Mouse (Mus musculus) midbrain, embryonic 16.5 days (tissue): ENCODE measurements around the gene Trpm6. TPM values are rescaled to one million over a fixed set of nuclear protein-coding genes. Genes with fewer than 3 reads are reported as not detected.

Source experiments
- ATAC-seq: fragments of 200-750 bp; cut with Nextera tagmentation; 2 replicates; pipeline ENCODE4 v1.8.0; 2017; ENCODE audit warnings: moderate TSS enrichment
- H3K27ac ChIP-seq: fragments of 300-500 bp; sonication (generic); 2 replicates; pipeline ENCODE4 v1.5.1; 2014; ENCODE audit warnings: mild to moderate bottlenecking, low read length, mixed read lengths
- H3K27me3 ChIP-seq: fragments of 300-500 bp; sonication (generic); 2 replicates; pipeline ENCODE4 v1.6.1; 2014; ENCODE audit warnings: low read depth, low read length, mixed read lengths; ENCODE audit not compliant: control insufficient read depth, insufficient read depth
- H3K36me3 ChIP-seq: fragments of 300-500 bp; sonication (generic); 2 replicates; pipeline ENCODE4 v1.6.1; 2014; ENCODE audit warnings: mild to moderate bottlenecking, low read length, moderate library complexity, mixed read lengths; ENCODE audit not compliant: control insufficient read depth, insufficient read depth
- H3K4me1 ChIP-seq: fragments of 300-500 bp; sonication (generic); 2 replicates; pipeline ENCODE4 v1.6.1; 2014; ENCODE audit warnings: mild to moderate bottlenecking, low read length, mixed read lengths; ENCODE audit not compliant: control insufficient read depth, insufficient read depth
- H3K4me2 ChIP-seq: fragments of 300-500 bp; sonication (generic); 2 replicates; pipeline ENCODE4 v1.6.1; 2014; ENCODE audit warnings: mild to moderate bottlenecking, low read length, mixed read lengths
- H3K4me3 ChIP-seq: fragments of 300-500 bp; sonication (generic); 2 replicates; pipeline ENCODE4 v1.5.1; 2014; ENCODE audit warnings: low read depth, mild to moderate bottlenecking, low read length, moderate library complexity, mixed read lengths
- H3K9ac ChIP-seq: fragments of 300-500 bp; sonication (generic); 2 replicates; pipeline ENCODE4 v1.6.1; 2014; ENCODE audit warnings: low read depth, low read length, mixed read lengths
- H3K9me3 ChIP-seq: fragments of 300-500 bp; sonication (generic); replicated peaks from 2 replicates; pipeline ENCODE4 v1.6.1; 2014; ENCODE audit warnings: mild to moderate bottlenecking, low read length, mixed read lengths; ENCODE audit not compliant: control insufficient read depth, poor library complexity, severe bottlenecking
- whole genome bisulfite sequencing: fragments of 180-500 bp; shearing (Covaris S2); extraction: QIAGEN DNeasy Blood & Tissue Kit; methylation state at CpG from one replicate; pipeline ENCODE4 v1.1.7; 2014; 5-methylcytosine and 5-hydroxymethylcytosine counted together
- polyA plus RNA-seq: library from polyadenylated mRNA; unstranded; fragments of >200 nt; fragmentation: Nextera tagmentation; extraction: Ambion mirVana; gene quantifications from 2 replicates; pipeline ENCODE4 v1.2.1, GENCODE M21; 2015

The Trpm6 gene
- polyA plus RNA-seq, 1 experiment from 2014 or later: 0.48 TPM

DNA sequence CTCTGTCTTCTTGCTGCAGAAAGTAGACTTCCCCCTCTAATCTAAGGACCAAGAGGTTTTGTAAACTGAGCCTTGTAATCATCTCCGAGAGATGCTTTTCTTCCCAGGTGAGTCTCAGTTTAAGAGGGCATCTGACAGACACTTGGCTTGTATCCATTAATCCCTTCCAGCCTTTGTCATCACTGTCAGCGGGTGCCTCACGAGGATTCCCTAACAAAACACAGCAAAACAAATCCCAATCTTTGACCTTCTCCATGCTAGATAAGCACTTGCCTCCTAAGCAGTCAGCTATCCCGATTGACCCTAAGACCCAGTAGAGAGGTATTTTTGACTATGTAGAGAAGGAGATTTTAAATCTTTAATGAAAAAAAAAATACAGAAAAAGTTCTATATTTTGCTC is 7.9 kb downstream of the Trpm6 start:
- H3K27me3 ChIP-seq: no peaks in the 10 kb centered on the region
- WGBS: 40% methylated on average over 4 of the region's 4 CpGs
- no peaks in the 10 kb centered on the region for H3K4me1 ChIP-seq

DNA sequence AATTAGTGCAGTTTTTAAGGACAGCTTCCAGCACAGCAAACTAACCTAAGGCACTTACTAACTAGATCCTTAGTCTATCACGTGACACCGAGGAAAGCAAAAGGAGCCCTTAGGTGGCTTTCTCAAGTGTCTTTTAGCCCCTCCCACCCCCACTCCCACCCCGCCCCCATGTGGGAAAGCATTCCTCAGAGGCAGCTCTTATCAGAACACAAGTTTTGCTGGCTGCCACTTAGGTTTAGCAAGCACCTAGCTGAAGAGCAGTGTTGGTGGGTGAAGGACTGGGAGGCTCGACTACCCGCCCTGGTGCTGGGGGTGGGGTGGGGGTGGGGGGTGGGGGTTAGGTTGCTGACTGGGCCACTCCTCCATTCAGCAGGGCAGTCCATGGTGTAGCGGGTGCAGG is 8.5 kb downstream of the Trpm6 start:
- Histone ChIP-seq H3K4me2 (no peak overlapping the region), H3K9me3 (no peaks in the 10 kb centered on the region), H3K27me3 (no peaks in the 10 kb centered on the region), H3K4me3 (no peak overlapping the region), H3K4me1 (no peaks in the 10 kb centered on the region), H3K27ac (no peak overlapping the region), H3K36me3 (no peaks in the 10 kb centered on the region), H3K9ac (no peak overlapping the region)
- 22% methylated on average over 6 of the region's 6 CpGs for WGBS
- no peak for ATAC-seq

More for the DNA sequence above, 7.9 kb downstream of the Trpm6 start:
- H3K36me3 ChIP-seq: no peaks in the 10 kb centered on the region
- H3K4me3 ChIP-seq: no peak overlapping the region
- H3K9me3 ChIP-seq: no peaks in the 10 kb centered on the region
- ATAC-seq: no peak
- no peak overlapping the region for H3K9ac ChIP-seq
- no peak overlapping the region for H3K4me2 ChIP-seq
- H3K27ac ChIP-seq: no peak overlapping the region

DNA sequence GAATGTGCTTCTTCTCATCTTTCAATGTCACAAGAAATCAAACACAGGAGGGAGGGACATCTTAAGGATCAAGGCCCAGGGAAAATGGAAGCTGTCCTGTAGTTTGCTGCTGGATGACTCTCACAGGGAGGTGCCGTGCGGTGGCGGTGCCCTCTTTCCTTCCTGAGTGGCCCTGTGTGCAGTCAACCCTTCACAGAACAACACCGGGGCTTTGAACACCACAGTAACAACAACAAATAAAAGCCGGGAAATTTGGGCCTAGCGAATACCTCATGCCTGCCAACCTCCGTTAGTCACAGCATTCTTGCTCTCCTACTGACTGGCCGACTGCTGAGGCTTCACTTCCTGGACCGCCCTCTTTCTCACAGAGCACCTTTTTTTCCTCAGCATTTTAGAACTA is 9.1 kb downstream of the Trpm6 start:
- no peaks in the 10 kb centered on the region for H3K36me3 ChIP-seq
- H3K4me2 ChIP-seq: no peak overlapping the region
- H3K27ac ChIP-seq: no peak overlapping the region
- 11% methylated on average over 9 of the region's 9 CpGs for WGBS
- H3K9ac ChIP-seq: no peak overlapping the region
- ATAC-seq: no peak
- no peaks in the 10 kb centered on the region for H3K4me1 ChIP-seq
- H3K9me3 ChIP-seq: no peaks in the 10 kb centered on the region
- no peaks in the 10 kb centered on the region for H3K27me3 ChIP-seq
- H3K4me3 ChIP-seq: no peak overlapping the region

DNA sequence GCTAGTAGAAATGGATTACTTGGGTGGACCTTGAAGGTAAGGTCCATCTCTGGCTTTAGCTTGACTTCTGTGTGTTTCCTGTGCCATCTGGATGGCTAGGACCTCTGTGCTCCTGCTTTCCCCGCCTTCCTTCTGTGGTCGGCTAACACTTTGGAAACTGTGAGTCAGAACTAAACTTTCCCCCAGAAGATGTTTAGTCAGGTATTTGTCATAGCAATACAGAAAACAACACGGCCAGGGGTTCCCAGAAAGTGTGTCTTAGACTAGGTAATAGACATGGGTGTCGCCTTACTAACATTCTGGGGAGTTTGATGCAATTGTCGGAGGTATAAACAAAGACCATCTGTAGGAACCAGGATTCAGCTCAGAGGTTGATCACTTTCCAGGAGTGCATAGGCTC is 16.6 kb downstream of the Trpm6 start:
- Histone ChIP-seq H3K36me3 (no peaks in the 10 kb centered on the region), H3K27ac (no peak overlapping the region), H3K27me3 (no peaks in the 10 kb centered on the region), H3K9ac (no peak overlapping the region), H3K4me1 (no peaks in the 10 kb centered on the region), H3K4me3 (no peak overlapping the region), H3K4me2 (no peak overlapping the region), H3K9me3 (no peaks in the 10 kb centered on the region)
- ATAC-seq: no peak
- WGBS: 90% methylated on average over 5 of the region's 5 CpGs

DNA sequence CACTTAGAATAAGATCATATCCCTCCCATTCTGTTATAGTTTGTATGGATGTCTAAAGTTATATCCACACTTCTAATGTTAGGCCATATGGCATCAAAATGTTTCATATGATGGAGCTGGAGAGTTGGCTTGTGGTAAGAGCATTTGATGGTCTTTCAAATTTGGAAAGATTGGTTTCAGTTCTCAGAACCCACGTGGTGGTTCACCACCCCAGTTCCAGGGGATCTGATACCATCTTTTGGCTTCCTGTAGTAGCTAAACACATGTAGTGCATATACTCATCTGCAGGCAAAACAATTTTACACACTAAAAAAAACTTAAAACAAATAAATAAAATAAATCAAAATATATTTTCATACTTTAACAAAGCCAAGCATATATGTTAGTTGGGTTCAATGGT is 21.3 kb downstream of the Trpm6 start:
- no peak overlapping the region for H3K9ac ChIP-seq
- no peaks in the 10 kb centered on the region for H3K27me3 ChIP-seq
- no peak for ATAC-seq
- no peak overlapping the region for H3K4me3 ChIP-seq
- H3K36me3 ChIP-seq: no peaks in the 10 kb centered on the region
- H3K4me2 ChIP-seq: no peak overlapping the region
- no peaks in the 10 kb centered on the region for H3K9me3 ChIP-seq
- H3K27ac ChIP-seq: no peak overlapping the region
- 72% methylated on average over 1 of the region's 1 CpGs for WGBS
- no peaks in the 10 kb centered on the region for H3K4me1 ChIP-seq

DNA sequence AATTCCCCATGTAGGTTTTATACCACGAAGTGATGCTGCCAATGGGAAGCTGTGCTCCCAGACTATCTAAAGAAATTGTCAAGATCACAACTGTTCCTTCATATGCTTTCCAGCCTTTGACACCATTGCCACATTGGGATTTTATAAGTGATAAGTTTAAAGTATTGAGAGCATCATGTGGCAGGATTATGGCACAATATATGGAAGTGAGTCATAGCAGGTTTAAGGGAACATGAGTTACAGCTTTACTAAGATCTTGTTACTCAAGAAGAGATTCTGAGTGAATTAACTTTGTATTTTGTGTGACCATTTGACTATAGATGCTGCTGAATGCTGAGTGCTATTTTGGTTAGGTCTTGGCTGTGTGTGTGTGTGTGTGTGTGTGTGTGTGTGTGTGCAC is 21.8 kb downstream of the Trpm6 start:
- no peaks in the 10 kb centered on the region for H3K36me3 ChIP-seq
- no peak for ATAC-seq

DNA sequence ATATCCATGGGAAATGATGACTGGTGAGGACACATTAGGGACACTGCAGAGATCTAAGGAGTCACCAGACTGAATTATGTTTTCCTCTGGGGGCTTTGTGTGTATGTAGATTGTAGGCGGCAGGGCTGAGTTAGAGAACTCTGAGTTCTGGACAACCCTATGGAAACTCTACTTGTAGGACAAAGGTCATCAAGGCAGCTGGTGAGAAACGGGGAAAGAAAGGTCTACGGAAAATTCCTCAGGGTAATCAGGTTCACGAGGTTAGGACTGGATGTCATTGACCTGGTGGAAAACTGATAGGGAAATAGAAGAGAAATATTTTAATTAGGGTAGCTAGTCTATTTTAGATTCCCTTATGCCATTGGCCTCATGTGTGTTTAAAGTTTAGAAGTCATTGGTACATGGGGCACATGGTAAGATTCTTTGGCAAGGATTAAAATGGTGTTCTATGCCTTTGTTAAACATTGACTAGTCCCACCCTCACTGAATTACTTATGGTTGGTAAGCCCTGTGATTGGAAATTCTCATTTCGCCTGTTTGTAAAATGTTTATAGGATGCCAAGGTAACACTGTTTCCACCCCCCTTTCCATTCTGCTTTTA is 23.2 kb downstream of the Trpm6 start:
- ATAC-seq: no peak
- no peak overlapping the region for H3K4me3 ChIP-seq
- WGBS: 88% methylated on average over 5 of the region's 5 CpGs

More for the DNA sequence above, 21.8 kb downstream of the Trpm6 start:
- Histone ChIP-seq H3K4me2 (no peak overlapping the region), H3K9ac (no peak overlapping the region), H3K27me3 (no peaks in the 10 kb centered on the region), H3K4me3 (no peak overlapping the region), H3K4me1 (no peaks in the 10 kb centered on the region), H3K9me3 (no peaks in the 10 kb centered on the region), H3K27ac (no peak overlapping the region)
- WGBS: 78% methylated on average over 1 of the region's 1 CpGs

DNA sequence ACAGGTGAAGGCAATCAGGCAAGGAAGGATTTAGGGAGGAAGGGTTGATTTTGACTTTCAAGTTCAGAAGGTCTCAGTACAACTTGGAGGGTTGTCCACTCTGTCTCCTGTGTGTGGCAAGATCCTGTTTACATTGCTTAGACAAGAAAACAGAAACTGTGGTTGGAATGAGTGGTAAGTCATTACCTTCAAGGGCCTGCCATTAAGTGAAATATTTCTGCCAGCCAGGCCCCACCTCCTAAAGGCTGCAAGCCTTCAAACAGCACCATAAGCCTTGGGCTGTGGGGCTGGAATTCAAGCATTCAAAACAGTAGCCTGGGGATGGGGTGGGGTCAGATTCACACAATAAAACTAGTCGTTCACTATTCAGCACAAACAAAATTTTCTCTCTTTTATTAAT is 24.3 kb downstream of the Trpm6 start:
- no peak overlapping the region for H3K4me3 ChIP-seq
- no peaks in the 10 kb centered on the region for H3K4me1 ChIP-seq
- ATAC-seq: no peak
- 69% methylated on average over 1 of the region's 1 CpGs for WGBS
- no peak overlapping the region for H3K9ac ChIP-seq
- H3K9me3 ChIP-seq: no peaks in the 10 kb centered on the region
- no peak overlapping the region for H3K4me2 ChIP-seq
- no peak overlapping the region for H3K27ac ChIP-seq
- H3K27me3 ChIP-seq: no peaks in the 10 kb centered on the region
- no peaks in the 10 kb centered on the region for H3K36me3 ChIP-seq

More for the DNA sequence above, 23.2 kb downstream of the Trpm6 start:
- H3K27me3 ChIP-seq: no peaks in the 10 kb centered on the region
- H3K9me3 ChIP-seq: no peaks in the 10 kb centered on the region
- no peak overlapping the region for H3K27ac ChIP-seq
- no peak overlapping the region for H3K4me2 ChIP-seq
- H3K36me3 ChIP-seq: no peaks in the 10 kb centered on the region
- H3K4me1 ChIP-seq: no peaks in the 10 kb centered on the region
- H3K9ac ChIP-seq: no peak overlapping the region

DNA sequence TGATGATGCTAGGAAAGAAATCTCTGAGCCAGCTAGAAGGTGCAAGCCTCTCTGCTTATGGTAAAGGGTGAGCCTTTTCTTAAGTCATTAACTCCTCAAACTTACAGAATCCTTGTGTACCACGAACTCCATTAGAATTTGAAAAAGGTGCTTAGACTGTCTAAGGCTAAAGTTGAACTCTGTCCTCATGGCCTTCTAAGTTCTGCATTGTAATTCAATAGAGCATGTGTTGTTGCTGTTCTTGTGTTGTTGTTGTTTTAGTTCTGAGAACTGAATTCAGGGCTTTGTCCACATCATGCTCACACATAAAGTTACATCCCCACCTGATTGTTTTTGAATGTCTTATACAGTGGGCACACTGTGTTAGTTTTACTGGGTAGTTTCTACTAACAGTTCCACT is 49.9 kb downstream of the Trpm6 start:
- no peaks in the 10 kb centered on the region for H3K4me1 ChIP-seq
- no peaks in the 10 kb centered on the region for H3K9me3 ChIP-seq
- H3K9ac ChIP-seq: no peak overlapping the region
- H3K4me3 ChIP-seq: no peak overlapping the region
- no peaks in the 10 kb centered on the region for H3K36me3 ChIP-seq
- no peak for ATAC-seq
- H3K4me2 ChIP-seq: no peak overlapping the region
- H3K27me3 ChIP-seq: no peaks in the 10 kb centered on the region
- H3K27ac ChIP-seq: no peak overlapping the region
- WGBS: 68% methylated on average over 1 of the region's 1 CpGs
